Mouse (Mus musculus): ENCODE measurements around the gene Glis2.

DNA sequence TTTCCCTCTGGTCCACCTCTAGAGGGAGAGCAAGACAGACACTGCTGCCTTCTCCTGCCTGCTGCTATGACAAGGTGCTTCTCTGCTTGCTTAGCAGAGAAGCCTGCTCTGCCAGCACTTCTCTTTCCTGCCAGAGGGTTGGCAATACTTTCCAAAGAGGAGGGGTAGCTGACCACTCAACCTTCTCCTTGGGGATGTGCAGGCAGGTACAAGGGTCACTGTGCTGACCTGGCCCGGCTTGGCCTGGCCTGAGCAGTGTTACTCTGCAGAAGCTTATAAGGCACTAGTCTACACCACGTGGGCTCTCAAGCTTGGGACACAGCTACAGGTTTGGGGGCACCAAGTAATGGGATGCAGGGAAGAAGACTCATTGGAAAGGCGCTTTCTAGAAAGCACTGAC lies 20.1 kb downstream of the Glis2 start:
- no peak for TF ChIP-seq POLR2A (IDR thresholded peaks at IDR 0.05; ENCODE audit: borderline replicate concordance, extremely low read depth, insufficient read depth, insufficient read length, poor library complexity, severe bottlenecking)
- TF ChIP-seq CTCF (IDR thresholded peaks at IDR 0.05; ENCODE audit: borderline replicate concordance, extremely low read depth, insufficient read depth, insufficient read length), result no peak
